Mouse (Mus musculus): ENCODE results near the gene Kcnq4. TPM values are rescaled to one million over a fixed set of nuclear protein-coding genes. Genes with fewer than 3 reads are reported as not detected.

Kcnq4 gene
- total RNA-seq, 2 experiments from 2014 or later = 15.9 to 18.0 TPM

DNA sequence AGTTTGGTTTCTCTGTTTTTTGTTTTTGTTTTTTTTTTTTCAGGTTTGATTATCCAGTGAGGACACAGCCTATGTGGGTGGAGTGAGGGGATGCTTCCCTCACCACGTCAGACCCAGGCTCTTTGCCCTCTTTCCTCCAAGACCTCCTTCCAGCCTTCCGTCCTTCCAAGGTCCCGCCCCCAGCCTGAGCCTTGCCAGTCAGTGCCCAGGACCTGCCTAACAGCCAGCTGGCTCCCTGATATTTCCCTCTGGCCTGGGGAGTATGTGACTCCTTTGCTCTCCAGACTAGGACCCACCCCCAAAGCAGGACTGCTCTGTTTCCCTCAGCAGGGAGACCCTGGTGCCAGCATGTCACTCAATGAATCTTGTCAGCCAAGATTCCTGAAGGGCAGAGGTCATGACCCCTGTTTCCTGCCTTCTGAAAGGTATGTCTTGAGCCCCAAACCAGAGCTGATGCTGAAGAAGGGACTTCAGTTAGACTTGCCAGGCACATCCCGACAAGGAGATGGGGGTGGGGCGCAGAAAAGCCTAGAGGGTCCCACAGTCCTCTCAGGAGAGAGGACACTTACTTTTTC lies 22.8 kb downstream of the Kcnq4 start:
- peak; percentile 59 for DNase-seq

DNA sequence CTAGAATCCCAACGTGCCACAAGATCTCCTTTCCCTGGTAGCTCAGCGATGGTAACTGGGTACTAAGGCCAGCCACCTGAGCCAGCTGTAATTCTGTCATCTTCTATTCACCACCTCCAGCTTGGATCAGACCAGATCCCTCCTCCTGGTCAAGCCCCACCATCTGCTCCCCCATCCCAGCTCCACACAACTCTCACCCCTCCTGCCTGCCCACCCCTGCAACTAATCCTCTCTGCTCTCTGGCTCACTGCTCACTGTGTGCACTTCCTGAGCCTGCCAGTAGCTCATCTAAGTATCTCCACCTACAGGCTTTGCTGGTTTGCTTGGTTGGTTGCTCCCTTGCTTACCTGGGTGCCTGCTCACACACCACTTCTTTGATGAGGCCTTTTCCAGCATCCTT lies 26.8 kb downstream of the Kcnq4 start:
- DNase-seq = no peak

GRCm38 (mm10) chr4:120719152-120719551 lies 29.3 kb downstream of the Kcnq4 start:
- no peak for DNase-seq

GRCm38 (mm10) chr4:120717591-120717990 lies 30.8 kb downstream of the Kcnq4 start:
- DNase-seq = no peak

DNA sequence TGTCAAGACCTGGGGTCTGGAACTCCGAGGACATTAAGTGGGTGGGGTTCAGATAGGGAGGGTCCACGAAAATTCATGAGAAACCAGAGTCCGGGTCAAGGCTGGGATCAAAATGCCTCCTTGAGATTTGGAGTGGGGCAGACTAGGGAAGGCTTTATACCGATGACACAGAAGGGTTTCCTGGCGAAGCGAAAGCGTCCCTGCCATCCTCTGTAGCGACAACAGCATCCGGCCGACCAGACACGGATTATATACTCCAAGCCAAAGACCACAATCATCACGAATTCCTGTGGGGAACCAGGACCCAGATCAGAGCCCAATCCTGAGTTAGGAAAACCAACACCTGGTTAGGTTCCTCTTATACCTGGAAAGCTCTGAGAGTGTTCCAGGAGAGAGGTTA lies 31.6 kb downstream of the Kcnq4 start:
- DNase-seq = no peak

DNA sequence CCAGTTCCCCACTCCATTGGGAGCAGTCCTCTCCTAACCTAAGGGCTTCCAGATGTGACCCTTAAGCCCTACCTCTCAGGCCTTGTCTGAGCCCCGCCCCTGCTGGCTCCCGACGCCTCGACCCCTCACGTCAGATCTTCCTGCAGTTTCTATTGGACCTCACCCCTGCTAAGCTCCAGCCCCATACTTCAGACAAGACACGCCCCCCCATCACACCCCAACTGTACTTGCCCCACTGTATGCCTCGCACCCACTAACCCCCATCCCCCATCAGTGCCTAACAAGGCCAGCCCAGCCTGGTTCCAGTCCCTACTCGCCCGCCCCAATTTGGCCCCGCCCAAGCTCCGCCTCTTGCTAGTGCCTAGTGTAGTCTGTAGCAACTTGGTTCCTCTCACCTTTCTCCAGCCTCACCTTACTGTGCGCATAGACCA lies 32.3 kb downstream of the Kcnq4 start:
- no peak for DNase-seq

DNA sequence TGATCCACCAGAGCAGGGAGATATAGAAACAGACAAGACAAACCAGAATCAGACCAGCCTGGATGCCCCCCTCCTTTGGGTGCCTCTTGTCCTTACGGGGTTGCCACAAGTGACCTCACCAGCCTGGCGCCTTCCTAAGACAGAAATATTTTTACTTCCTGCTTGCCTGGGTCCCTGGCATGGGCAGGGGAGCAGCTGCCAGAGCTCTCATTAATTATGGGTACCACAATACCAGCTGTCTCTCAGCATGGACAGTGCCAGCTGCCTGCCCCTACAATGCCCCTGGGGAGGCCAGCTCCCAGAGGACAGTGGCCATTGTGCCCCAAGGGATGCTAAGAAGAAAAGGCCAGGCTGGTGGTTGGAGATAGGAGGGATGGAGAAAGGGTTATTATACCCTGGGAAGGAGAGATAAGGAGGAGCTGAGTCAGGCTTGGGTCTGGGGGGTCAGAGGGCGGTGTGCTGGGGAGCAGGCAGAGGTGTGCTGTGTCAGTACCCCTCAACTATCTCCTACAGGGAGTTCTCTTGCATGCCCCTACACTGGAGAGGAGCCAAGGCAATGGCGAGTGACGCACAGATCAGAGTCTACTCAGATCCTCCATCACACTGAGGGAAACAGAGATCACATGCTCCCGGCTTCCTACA lies 34.4 kb downstream of the Kcnq4 start:
- no peak for DNase-seq

- no peak for DNase-seq
These were observed 35.4 kb downstream of the Kcnq4 start for GRCm38 (mm10) chr4:120713021-120713420.

DNA sequence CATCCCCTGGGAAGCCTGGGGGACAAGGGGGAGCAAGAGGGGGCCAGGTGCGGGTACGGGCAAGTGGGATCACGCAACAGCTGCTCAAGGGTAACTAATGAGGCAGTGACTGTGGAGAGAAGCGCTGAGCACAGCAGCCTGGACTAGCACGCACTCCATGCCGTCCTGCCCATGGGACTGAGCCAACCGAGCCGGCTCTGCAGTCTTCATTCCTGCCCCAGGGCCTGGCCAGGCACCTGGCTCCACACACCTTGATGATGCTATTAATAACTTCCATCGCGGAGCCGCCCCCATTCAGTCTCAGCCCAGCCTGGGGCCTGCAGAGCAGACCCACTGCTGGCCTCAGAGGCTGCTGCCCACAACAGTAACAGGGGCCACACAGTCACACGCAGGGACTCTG lies 36.2 kb downstream of the Kcnq4 start:
- DNase-seq = no peak

- DNase-seq = no peak
These were observed 45.9 kb downstream of the Kcnq4 start for GRCm38 (mm10) chr4:120702511-120702910.

DNA sequence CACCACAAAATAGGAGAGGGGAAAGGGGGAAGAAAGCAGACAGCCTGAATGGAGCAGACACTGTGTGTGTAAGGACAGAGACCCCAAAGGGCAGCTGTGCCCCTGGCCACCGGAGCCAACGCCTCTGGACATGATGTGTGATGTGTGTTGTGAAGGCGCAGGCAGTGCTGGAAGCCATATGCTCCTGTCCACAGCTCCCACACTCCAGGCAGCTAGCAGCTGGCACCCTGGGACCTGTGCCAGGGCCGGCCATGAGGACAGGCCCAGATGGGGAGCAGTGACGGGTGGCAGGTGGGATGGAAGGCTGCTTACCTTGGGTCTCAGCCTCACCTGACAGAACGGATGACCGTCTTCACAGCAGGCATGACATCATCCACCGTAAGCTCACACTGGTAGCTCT lies 46.4 kb downstream of the Kcnq4 start:
- no peak for DNase-seq

DNA sequence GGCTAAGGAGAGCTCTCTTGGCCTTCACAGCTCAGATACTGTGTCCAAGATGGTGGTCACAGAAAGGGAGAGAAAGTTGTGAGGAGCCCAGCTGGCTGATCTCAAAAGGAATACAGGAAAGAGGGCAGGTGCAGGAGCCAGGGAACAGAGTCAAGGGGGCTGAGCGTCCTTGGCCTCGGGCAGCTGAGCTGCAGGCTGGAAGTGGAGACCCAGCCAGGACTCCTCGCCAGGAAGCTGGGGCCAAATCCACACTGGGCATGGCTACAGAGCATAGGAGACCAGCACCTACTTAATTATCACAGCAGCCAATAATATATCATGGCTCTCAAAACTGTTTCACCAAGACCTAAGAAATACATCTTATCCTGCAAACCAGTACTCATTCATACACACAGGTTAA lies 47.2 kb downstream of the Kcnq4 start:
- peak; percentile 70 for DNase-seq

GRCm38 (mm10) chr4:120697799-120698484 lies 50.5 kb downstream of the Kcnq4 start:
- DNase-seq = no peak

GRCm38 (mm10) chr4:120697353-120697752 lies 51.1 kb downstream of the Kcnq4 start:
- DNase-seq = no peak

GRCm38 (mm10) chr4:120692717-120693116 lies 55.7 kb downstream of the Kcnq4 start:
- DNase-seq = no peak

GRCm38 (mm10) chr4:120689317-120689716 lies 59.1 kb downstream of the Kcnq4 start:
- no peak for DNase-seq

DNA sequence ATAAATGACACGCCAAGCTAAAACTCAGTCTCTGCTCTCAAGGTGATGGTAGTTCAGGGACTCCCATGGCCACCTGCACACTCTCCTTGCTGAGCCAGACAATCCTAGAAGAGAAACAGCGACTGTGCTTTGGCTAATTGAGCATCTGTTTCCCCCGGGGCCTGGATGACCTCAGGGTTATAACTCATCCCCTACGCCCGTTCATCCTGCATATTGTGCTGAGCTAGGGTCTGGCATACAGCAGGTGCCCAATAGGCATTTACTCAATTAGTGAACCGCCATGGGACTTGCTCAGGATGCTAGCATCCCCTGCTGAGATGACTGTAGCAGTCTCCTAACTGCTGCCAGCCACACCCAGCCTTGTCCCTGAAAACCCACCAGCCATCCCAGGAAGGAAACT lies 61.1 kb downstream of the Kcnq4 start:
- DNase-seq = no peak

DNA sequence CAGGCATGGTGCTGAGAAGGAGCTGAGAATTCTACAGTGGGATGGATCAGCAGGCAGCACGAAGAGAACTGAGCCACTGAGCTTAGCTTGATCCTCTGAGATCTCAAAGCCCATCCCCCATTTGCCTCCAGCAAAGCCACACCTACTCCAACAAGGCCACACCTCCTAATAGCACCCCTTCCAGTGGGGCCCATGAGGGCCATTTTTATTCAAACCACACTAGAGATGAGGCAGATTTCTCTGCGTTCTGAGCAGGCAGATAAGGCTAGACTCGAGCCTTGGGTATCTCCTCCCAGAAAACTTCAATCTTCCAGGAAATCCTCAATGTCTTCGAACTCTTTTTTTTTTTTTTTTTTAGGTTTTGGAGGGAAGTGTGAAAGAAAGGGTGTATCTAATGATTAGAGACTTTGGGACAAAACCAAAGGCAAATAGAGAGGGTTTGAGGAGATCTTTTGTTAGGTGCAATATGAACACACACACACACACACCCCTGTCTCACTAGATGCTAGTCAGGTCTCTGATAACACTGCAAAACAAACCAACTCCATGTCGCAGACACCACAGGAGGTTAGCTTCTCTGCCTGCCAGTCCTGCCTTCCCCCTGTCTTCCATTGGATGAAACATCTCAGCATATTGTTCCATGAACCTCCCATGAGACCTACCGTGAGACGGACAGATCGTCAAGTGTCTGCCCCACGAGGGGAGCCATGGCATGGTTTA lies 65.0 kb downstream of the Kcnq4 start:
- no peak for DNase-seq

DNA sequence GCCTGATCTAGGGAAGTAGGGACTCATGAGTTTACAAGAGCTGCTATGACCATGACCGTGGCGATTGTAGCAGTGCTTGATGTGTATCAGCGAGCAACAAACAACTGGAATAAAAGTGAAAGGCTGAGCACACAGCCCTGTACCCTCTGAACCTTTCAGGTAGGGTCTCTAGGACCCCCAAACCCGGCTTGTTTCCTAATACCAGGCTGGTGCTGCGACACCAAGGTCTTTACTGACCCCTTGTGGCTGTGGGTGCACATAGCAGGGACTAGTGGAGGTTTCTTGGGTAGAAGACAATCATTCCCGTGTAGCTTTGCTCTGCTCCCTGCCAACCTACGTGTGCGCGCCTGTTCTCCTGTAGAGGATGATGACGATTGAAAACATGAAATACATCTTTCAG lies 66.2 kb downstream of the Kcnq4 start:
- no peak for DNase-seq

GRCm38 (mm10) chr4:120680953-120681352 lies 67.5 kb downstream of the Kcnq4 start:
- DNase-seq = no peak

DNA sequence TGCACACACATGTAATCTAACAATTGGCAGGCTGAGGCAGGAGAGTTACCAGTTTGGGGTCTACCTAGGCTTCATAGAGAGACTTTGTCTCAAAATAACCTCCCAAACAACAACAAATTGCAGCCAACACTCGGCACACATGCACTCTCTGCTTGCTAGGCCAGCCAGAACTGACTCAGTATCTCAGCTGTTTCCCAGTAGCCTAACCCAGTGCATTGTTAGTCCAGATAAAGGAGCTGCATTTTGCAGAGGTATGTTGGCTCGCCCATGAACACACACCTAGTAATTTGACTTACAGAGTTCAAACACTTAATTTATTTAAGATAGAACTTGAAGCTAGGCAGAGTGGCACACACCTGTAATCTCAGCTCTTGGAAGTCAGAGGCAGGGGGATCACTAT lies 72.8 kb downstream of the Kcnq4 start:
- DNase-seq = no peak

- DNase-seq = no peak
These were observed 73.5 kb downstream of the Kcnq4 start for GRCm38 (mm10) chr4:120674775-120675451.

DNA sequence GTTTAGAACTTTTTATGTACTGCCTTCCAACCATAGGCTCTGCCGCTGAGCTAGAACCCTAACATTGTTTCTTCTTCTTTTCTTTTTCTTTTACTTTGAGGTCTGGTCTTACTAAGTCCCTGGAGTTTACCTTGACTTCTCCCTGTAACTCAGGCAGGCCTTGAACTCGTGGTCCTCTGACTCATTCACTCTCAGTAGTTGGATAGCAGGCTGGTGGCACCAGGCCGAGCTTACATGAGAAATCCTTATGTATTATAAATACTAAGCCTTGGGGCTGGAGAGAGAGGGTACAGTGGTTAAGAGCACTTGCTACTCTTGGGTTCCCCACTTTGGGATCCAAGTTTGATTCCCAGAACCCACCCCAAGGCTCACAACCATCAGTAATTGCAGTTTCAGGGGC lies 74.8 kb downstream of the Kcnq4 start:
- no peak for DNase-seq

Measured in gastrocnemius, postnatal 25 days (tissue).